Mouse (Mus musculus): ENCODE data around the gene Irf2bp2.

DNA sequence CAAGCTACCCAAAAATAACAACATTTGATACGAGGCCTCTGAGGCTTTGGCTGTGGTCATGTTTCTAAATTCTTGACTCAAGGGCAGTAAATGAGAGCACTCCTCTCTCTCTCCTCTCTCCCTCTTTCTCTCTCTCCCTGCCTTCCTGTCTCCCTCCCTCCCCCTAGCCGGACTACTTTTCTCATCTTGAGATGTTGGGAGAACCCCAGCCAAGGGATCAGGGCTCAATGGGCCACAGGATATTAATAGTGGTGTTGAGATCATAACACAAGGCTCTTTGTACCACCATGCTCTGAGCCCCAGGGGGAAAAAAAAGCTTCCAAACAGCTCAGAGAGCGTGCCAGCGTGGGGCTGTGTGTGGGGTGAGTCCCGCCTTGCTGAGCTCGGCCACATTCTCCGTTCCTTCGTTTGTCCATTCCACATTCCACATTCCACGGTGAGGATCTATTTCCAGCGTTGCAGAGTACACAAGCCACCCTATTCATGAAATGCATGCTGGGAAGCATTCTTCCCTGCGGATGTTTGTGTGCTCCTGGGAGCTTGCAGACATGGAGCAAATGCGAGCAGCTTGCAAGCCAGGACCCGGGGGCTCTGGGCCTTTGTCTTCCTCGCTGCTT lies 27.2 kb downstream of the Irf2bp2 start:
- TF ChIP-seq POLR2A (IDR thresholded peaks at IDR 0.05; ENCODE audit: low read depth, low read length) (no peak; the same call in 1 of the 2 replicates), CTCF (IDR thresholded peaks at IDR 0.05; ENCODE audit: extremely low read depth, insufficient read length, insufficient replicate concordance, low read depth, low read length) (no peak)
